Mouse (Mus musculus): ENCODE measurements at regions not wholly inside any gene's neighbourhood (a gene's known extent, or its start where the extent isn't known, plus 50 kb on each side); places are given as distances from the start of the nearest gene placed in this dataset.

- TF ChIP-seq CTCF (IDR thresholded peaks at IDR 0.05; ENCODE audit: borderline replicate concordance, extremely low read depth, insufficient read depth, insufficient read length) (no peak), POLR2A (IDR thresholded peaks at IDR 0.05; ENCODE audit: borderline replicate concordance, extremely low read depth, insufficient read depth, insufficient read length, poor library complexity, severe bottlenecking) (no peak)
Measured at GRCm38 (mm10) chr9:61825804-61826203, 88.5 kb downstream of the Rplp1 start.

Data from brain, embryonic 14.5 days (tissue).